Mouse (Mus musculus) C2C12 (cell line): ENCODE measurements at regions not wholly inside any gene's neighbourhood (a gene's known extent, or its start where the extent isn't known, plus 50 kb on each side); places are given as distances from the start of the nearest gene placed in this dataset.

Experiments
- CEBPB ChIP-seq: IDR thresholded peaks from one replicate; pipeline ENCODE4 v1.6.1; 2011; ENCODE audit warnings: low read depth, mild to moderate bottlenecking, control low read depth, moderate library complexity
- CTCF ChIP-seq: IDR thresholded peaks from one replicate; pipeline ENCODE4 v1.5.1; 2011; ENCODE audit not compliant: control insufficient read depth, insufficient read depth, insufficient read length
- FOSL1 ChIP-seq: IDR thresholded peaks from one replicate; pipeline ENCODE4 v1.8.0; 2011; ENCODE audit warnings: mild to moderate bottlenecking, low read length; ENCODE audit not compliant: poor library complexity, insufficient read depth, severe bottlenecking
- MAX ChIP-seq: IDR thresholded peaks from one replicate; pipeline ENCODE4 v1.6.1; 2011; ENCODE audit warnings: mild to moderate bottlenecking, control low read depth
- MYOD1 ChIP-seq: IDR thresholded peaks from one replicate; pipeline ENCODE4 v1.6.1; 2011; ENCODE audit warnings: low read depth; ENCODE audit not compliant: control insufficient read depth, insufficient read length
- MYOG ChIP-seq: IDR thresholded peaks from one replicate; pipeline ENCODE4 v1.6.1; 2011; ENCODE audit not compliant: control insufficient read depth, insufficient read length; ENCODE audit errors: extremely low read depth
- USF1 ChIP-seq: IDR thresholded peaks from one replicate; pipeline ENCODE4 v1.6.1; 2011; ENCODE audit warnings: low read depth, mild to moderate bottlenecking, control low read depth, moderate library complexity

- TF ChIP-seq CTCF: no peak
- no peak for TF ChIP-seq USF1
- TF ChIP-seq MYOD1: no peak
- TF ChIP-seq MYOG: no peak
- no peak for TF ChIP-seq MAX
- TF ChIP-seq FOSL1: no peak
- TF ChIP-seq CEBPB: no peak
Observed at GRCm38 (mm10) chr2:48211804-48212203, 602.1 kb upstream of the Acvr2a start.
